Comparison of ENCODE assay signal across 2 mouse cellular contexts in the genomic region with DNA sequence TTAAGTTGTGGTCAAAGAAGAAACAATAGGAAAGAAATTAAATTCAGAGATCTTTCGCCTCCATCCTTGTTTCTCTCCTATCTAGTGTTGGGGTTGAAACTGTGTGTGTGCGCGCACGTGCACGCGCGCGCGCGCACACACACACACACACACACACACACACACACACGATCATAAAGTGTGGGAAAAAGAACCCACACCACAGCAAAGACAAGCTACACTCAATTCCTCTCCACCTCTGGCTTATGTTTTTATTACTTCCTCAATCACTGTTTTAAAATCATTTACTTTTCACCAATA.
TF ChIP-seq lines count a peak whose summit lies in the region.

No protein-coding gene starts in this region.

TF ChIP-seq in MEL, 35 proteins besides CTCF, POLR2A, EP300 and RAD21:
- no peak for TF ChIP-seq CHD2 (IDR thresholded peaks at IDR 0.05; ENCODE audit: low read length)
- no peak for TF ChIP-seq TCF12 (IDR thresholded peaks at IDR 0.05; ENCODE audit: low read depth, low read length)
- no peak for TF ChIP-seq MYB (IDR thresholded peaks at IDR 0.05; ENCODE audit: low read depth, low read length)
- no peak for TF ChIP-seq TBP (IDR thresholded peaks at IDR 0.05; ENCODE audit: low read depth, low read length)
- no peak for TF ChIP-seq NELFE (IDR thresholded peaks at IDR 0.05; ENCODE audit: low read depth, low read length)
- no peak for TF ChIP-seq NRF1 (IDR thresholded peaks at IDR 0.05; ENCODE audit: insufficient read depth, low read depth, low read length, poor library complexity, severe bottlenecking)
- TF ChIP-seq POLR2AphosphoS2 (IDR thresholded peaks at IDR 0.05; ENCODE audit: low read length), result no peak
- TF ChIP-seq E2F4 (IDR thresholded peaks at IDR 0.05; ENCODE audit: borderline replicate concordance, low read depth, low read length), result no peak
- TF ChIP-seq MEF2A (IDR thresholded peaks at IDR 0.05; ENCODE audit: extremely low read depth, insufficient replicate concordance, low read depth, low read length, poor library complexity, severe bottlenecking), result no peak
- TF ChIP-seq KAT2A (conservative IDR thresholded peaks at IDR 0.05; ENCODE audit: low read depth, low read length), result no peak
- TF ChIP-seq ETS1 (IDR thresholded peaks at IDR 0.05; ENCODE audit: low read depth, low read length), result peak; percentile 38; the same call in 1 of the 2 replicates
- no peak for TF ChIP-seq MYC (IDR thresholded peaks at IDR 0.05; ENCODE audit: low read depth, low read length)
- TF ChIP-seq GATA1 (IDR thresholded peaks at IDR 0.05; ENCODE audit: low read depth, low read length), result no peak
- peak; percentile 63; the same call in 1 of the 2 replicates for TF ChIP-seq MXI1 (IDR thresholded peaks at IDR 0.05; ENCODE audit: low read depth, low read length)
- 0 out of 2 replicates have a peak, but pooled peaks have one; percentile 12 for TF ChIP-seq SIN3A (IDR thresholded peaks at IDR 0.05; ENCODE audit: low read length)
- TF ChIP-seq TAL1 (IDR thresholded peaks at IDR 0.05; ENCODE audit: low read length), result no peak
- TF ChIP-seq ZNF384 (IDR thresholded peaks at IDR 0.05; ENCODE audit: low read depth, low read length), result no peak
- peak; percentile 91 for TF ChIP-seq BHLHE40 (IDR thresholded peaks at IDR 0.05; ENCODE audit: borderline replicate concordance, low read depth, low read length)
- TF ChIP-seq GABPA (IDR thresholded peaks at IDR 0.05; ENCODE audit: low read depth, low read length), result no peak

TF ChIP-seq in myocyte, 11 proteins besides CTCF, POLR2A, EP300 and RAD21:
- TF ChIP-seq USF1 (IDR thresholded peaks at IDR 0.05; ENCODE audit: low read depth), result no peak
- no peak for TF ChIP-seq MAX (IDR thresholded peaks at IDR 0.05; ENCODE audit: low read depth)
- no peak for TF ChIP-seq CEBPB (IDR thresholded peaks at IDR 0.05; ENCODE audit: insufficient read depth, poor library complexity, severe bottlenecking)
- no peak for TF ChIP-seq TCF3 (IDR thresholded peaks at IDR 0.05; ENCODE audit: insufficient read length, low read depth)
- no peak for TF ChIP-seq MYOG (IDR thresholded peaks at IDR 0.05; ENCODE audit: control insufficient read depth in 1 of 3, insufficient read depth in 1 of 3, insufficient read length in 2 of 3, low read depth in 2 of 3)
- TF ChIP-seq TCF12 (IDR thresholded peaks at IDR 0.05; ENCODE audit: insufficient read depth, poor library complexity, severe bottlenecking), result no peak
- TF ChIP-seq E2F4 (IDR thresholded peaks at IDR 0.05; ENCODE audit: insufficient read depth), result no peak
- no peak for TF ChIP-seq POLR2AphosphoS2 (IDR thresholded peaks at IDR 0.05; ENCODE audit: insufficient read length, low read depth)
- no peak for TF ChIP-seq REST (IDR thresholded peaks at IDR 0.05; ENCODE audit: insufficient read depth, insufficient read length)
- TF ChIP-seq MYOD1 (IDR thresholded peaks at IDR 0.05; ENCODE audit: control insufficient read depth in 1 of 3, insufficient read length in 2 of 3, low read depth in 2 of 3), result no peak
TF ChIP-seq in myocyte: peak in this region for 0.
